Mouse (Mus musculus): ENCODE data around the gene Abcf2. TPM values are rescaled to one million over a fixed set of nuclear protein-coding genes. Genes with fewer than 3 reads are reported as not detected.
"Not testable (repeated sequence)": the region's sequence is repeated elsewhere in the genome, so short reads cannot be mapped to it uniquely, and the experiment has no call there.

Abcf2 gene
- polyA plus RNA-seq, 1 experiment from 2014 or later, result 119 TPM

- DNase-seq (ENCODE audit: low spot score), result no peak
These were observed 9.9 kb upstream of the Abcf2 start for GRCm38 (mm10) chr5:24587200-24587577.

GRCm38 (mm10) chr5:24586547-24587199, 9.4 kb upstream of the Abcf2 start, which contains the start of gene Chpf2:
Gene Chpf2, plus strand, starts transcription at chr5:24586741.
- peak; percentile 93 for DNase-seq (ENCODE audit: low spot score)

GRCm38 (mm10) chr5:24586106-24586505, 8.8 kb upstream of the Abcf2 start:
- DNase-seq (ENCODE audit: low spot score), result no peak

GRCm38 (mm10) chr5:24578109-24578963, 1.1 kb upstream of the Abcf2 start:
- DNase-seq (ENCODE audit: low spot score), result no peak

GRCm38 (mm10) chr5:24576801-24577182, 475 bp downstream of the Abcf2 start:
- no peak for DNase-seq (ENCODE audit: low spot score)

- DNase-seq (ENCODE audit: low spot score), result no peak
These were observed 1.3 kb downstream of the Abcf2 start for GRCm38 (mm10) chr5:24575948-24576347.

- no peak for DNase-seq (ENCODE audit: low spot score)
These were observed 20.6 kb downstream of the Abcf2 start, which contains the start of gene 4931409K22Rik for GRCm38 (mm10) chr5:24556709-24557108. Gene 4931409K22Rik, minus strand, starts transcription at chr5:24556809.

- not testable (repeated sequence) for DNase-seq (ENCODE audit: low spot score)
These were observed 21.9 kb downstream of the Abcf2 start for GRCm38 (mm10) chr5:24555335-24555734.

GRCm38 (mm10) chr5:24553621-24554244, 23.5 kb downstream of the Abcf2 start:
- DNase-seq (ENCODE audit: low spot score), result no peak

GRCm38 (mm10) chr5:24551317-24551688, 26.0 kb downstream of the Abcf2 start:
- DNase-seq (ENCODE audit: low spot score), result no peak

GRCm38 (mm10) chr5:24550598-24551316, 26.5 kb downstream of the Abcf2 start:
- DNase-seq (ENCODE audit: low spot score), result peak; percentile 23

- no peak for DNase-seq (ENCODE audit: low spot score)
These were observed 34.6 kb downstream of the Abcf2 start for GRCm38 (mm10) chr5:24542643-24543042.

- DNase-seq (ENCODE audit: low spot score), result no peak
These were observed 36.1 kb downstream of the Abcf2 start for GRCm38 (mm10) chr5:24541144-24541569.

GRCm38 (mm10) chr5:24540387-24541143, 36.7 kb downstream of the Abcf2 start, which contains the start of gene Asb10:
Gene Asb10, minus strand, starts transcription at chr5:24540978.
- DNase-seq (ENCODE audit: low spot score), result no peak

- DNase-seq (ENCODE audit: low spot score), result no peak
These were observed 37.5 kb downstream of the Abcf2 start for GRCm38 (mm10) chr5:24539571-24540296.

GRCm38 (mm10) chr5:24537618-24538017, 39.6 kb downstream of the Abcf2 start:
- no peak for DNase-seq (ENCODE audit: low spot score)

GRCm38 (mm10) chr5:24536511-24536910, 40.8 kb downstream of the Abcf2 start:
- no peak for DNase-seq (ENCODE audit: low spot score)

GRCm38 (mm10) chr5:24535731-24536130, 41.5 kb downstream of the Abcf2 start:
- no peak for DNase-seq (ENCODE audit: low spot score)

- DNase-seq (ENCODE audit: low spot score), result no peak
These were observed 43.0 kb downstream of the Abcf2 start for GRCm38 (mm10) chr5:24534292-24534691.

GRCm38 (mm10) chr5:24533391-24533790, 43.9 kb downstream of the Abcf2 start:
- no peak for DNase-seq (ENCODE audit: low spot score)
